Mouse (Mus musculus): ENCODE data around the gene Rtn1. TPM values are rescaled to one million over a fixed set of nuclear protein-coding genes. Genes with fewer than 3 reads are reported as not detected.

Gene Rtn1
- polyA plus RNA-seq, 1 experiment, result 4.1 TPM

- no peaks in the 10 kb centered on the region for H3K4me1 ChIP-seq (ENCODE audit: control insufficient read depth, insufficient read depth, insufficient read length, low read length)
- H3K4me3 ChIP-seq (ENCODE audit: low read depth, low read length), result no peak overlapping the region
- no peaks in the 10 kb centered on the region for H3K36me3 ChIP-seq (ENCODE audit: control insufficient read depth, insufficient read depth, low read length)
- TF ChIP-seq POLR2A (IDR thresholded peaks at IDR 0.05; ENCODE audit: low read depth, low read length), result no peak
- no peak for TF ChIP-seq CTCF (IDR thresholded peaks at IDR 0.05; ENCODE audit: extremely low read depth, insufficient read length, insufficient replicate concordance, low read depth, low read length)
- no peaks in the 10 kb centered on the region for H3K27me3 ChIP-seq (ENCODE audit: control insufficient read depth, insufficient read depth, low read length)
- 76% methylated on average over 8 of the region's 8 CpGs for WGBS
- H3K27ac ChIP-seq (ENCODE audit: insufficient read depth, low read depth, low read length), result no peak overlapping the region
Measured at GRCm38 (mm10) chr12:72229451-72230196, 179.2 kb downstream of the Rtn1 start.

DNA sequence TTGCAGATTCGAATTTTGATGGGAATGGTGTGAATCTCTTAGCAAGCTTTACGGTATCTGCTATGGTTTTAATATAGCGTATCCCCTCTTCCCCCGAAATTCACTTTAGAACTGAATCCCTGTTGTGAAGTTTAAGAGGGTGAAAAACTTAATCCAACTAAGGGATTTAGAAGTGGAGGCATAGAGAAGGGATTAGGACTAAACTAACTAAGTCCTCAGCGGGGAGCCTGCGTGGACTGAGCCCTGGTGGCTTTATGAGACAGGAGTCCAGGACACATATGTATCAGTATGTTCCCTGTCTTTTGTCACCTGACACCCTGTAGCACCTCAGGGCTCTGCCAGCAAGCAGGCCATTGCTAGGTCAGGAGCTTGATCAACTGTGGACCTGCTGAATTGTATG is 181.1 kb downstream of the Rtn1 start:
- 88% methylated on average over 6 of the region's 6 CpGs for WGBS
- Histone ChIP-seq H3K27ac (ENCODE audit: insufficient read depth, low read depth, low read length) (no peak overlapping the region), H3K4me3 (ENCODE audit: low read depth, low read length) (no peak overlapping the region), H3K27me3 (ENCODE audit: control insufficient read depth, insufficient read depth, low read length) (no peaks in the 10 kb centered on the region), H3K36me3 (ENCODE audit: control insufficient read depth, insufficient read depth, low read length) (no peaks in the 10 kb centered on the region), H3K4me1 (ENCODE audit: control insufficient read depth, insufficient read depth, insufficient read length, low read length) (no peaks in the 10 kb centered on the region)
- TF ChIP-seq CTCF (IDR thresholded peaks at IDR 0.05; ENCODE audit: extremely low read depth, insufficient read length, insufficient replicate concordance, low read depth, low read length) (no peak), POLR2A (IDR thresholded peaks at IDR 0.05; ENCODE audit: low read depth, low read length) (no peak)

- Histone ChIP-seq H3K36me3 (ENCODE audit: control insufficient read depth, insufficient read depth, low read length) (no peaks in the 10 kb centered on the region), H3K27ac (ENCODE audit: insufficient read depth, low read depth, low read length) (no peak overlapping the region), H3K27me3 (ENCODE audit: control insufficient read depth, insufficient read depth, low read length) (no peaks in the 10 kb centered on the region), H3K4me1 (ENCODE audit: control insufficient read depth, insufficient read depth, insufficient read length, low read length) (no peaks in the 10 kb centered on the region), H3K4me3 (ENCODE audit: low read depth, low read length) (no peak overlapping the region)
- no peak for TF ChIP-seq CTCF (IDR thresholded peaks at IDR 0.05; ENCODE audit: extremely low read depth, insufficient read length, insufficient replicate concordance, low read depth, low read length)
- no peak for TF ChIP-seq POLR2A (IDR thresholded peaks at IDR 0.05; ENCODE audit: low read depth, low read length)
- WGBS, result 93% methylated on average over 3 of the region's 3 CpGs
Measured at GRCm38 (mm10) chr12:72225371-72225770, 183.5 kb downstream of the Rtn1 start.

DNA sequence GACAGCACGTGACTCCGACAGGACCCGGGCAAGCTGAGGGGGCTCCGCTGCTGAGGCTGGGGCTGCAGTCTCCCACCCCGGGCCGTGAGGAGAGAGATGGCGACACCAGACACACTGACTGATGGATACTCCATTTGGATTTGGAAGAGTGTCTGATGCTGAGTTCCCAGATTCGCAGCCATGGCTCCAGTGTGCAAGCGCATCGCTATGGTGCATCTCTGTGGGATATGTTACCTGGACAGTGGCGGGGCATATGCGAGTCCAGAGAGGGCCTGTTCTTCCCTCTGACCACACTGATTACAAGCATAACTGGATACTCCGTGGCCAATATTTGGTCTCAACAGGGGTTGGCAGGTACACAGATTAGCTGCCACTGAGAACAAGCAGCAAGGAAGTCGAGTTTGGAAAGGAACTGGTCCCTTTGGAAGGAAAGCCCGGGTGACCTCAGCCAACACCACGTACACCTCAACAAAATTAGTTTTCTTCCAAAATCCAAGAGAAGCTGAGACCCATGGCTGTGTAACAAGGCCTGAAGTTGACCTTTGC is 185.2 kb downstream of the Rtn1 start:
- Histone ChIP-seq H3K4me3 (ENCODE audit: low read depth, low read length) (no peak overlapping the region), H3K27ac (ENCODE audit: insufficient read depth, low read depth, low read length) (no peak overlapping the region), H3K36me3 (ENCODE audit: control insufficient read depth, insufficient read depth, low read length) (no peaks in the 10 kb centered on the region), H3K27me3 (ENCODE audit: control insufficient read depth, insufficient read depth, low read length) (no peaks in the 10 kb centered on the region), H3K4me1 (ENCODE audit: control insufficient read depth, insufficient read depth, insufficient read length, low read length) (no peaks in the 10 kb centered on the region)
- 93% methylated on average over 16 of the region's 16 CpGs for WGBS
- no peak for TF ChIP-seq CTCF (IDR thresholded peaks at IDR 0.05; ENCODE audit: extremely low read depth, insufficient read length, insufficient replicate concordance, low read depth, low read length)
- TF ChIP-seq POLR2A (IDR thresholded peaks at IDR 0.05; ENCODE audit: low read depth, low read length), result no peak

GRCm38 (mm10) chr12:72213554-72213953 is 195.3 kb downstream of the Rtn1 start:
- Histone ChIP-seq H3K27ac (ENCODE audit: insufficient read depth, low read depth, low read length) (no peak overlapping the region), H3K36me3 (ENCODE audit: control insufficient read depth, insufficient read depth, low read length) (no peaks in the 10 kb centered on the region), H3K4me1 (ENCODE audit: control insufficient read depth, insufficient read depth, insufficient read length, low read length) (no peaks in the 10 kb centered on the region), H3K4me3 (ENCODE audit: low read depth, low read length) (no peak overlapping the region), H3K27me3 (ENCODE audit: control insufficient read depth, insufficient read depth, low read length) (no peaks in the 10 kb centered on the region)
- WGBS, result 48% methylated on average over 5 of the region's 5 CpGs
- TF ChIP-seq POLR2A (IDR thresholded peaks at IDR 0.05; ENCODE audit: low read depth, low read length), result no peak
- TF ChIP-seq CTCF (IDR thresholded peaks at IDR 0.05; ENCODE audit: extremely low read depth, insufficient read length, insufficient replicate concordance, low read depth, low read length), result no peak

GRCm38 (mm10) chr12:72200828-72201227 is 208.0 kb downstream of the Rtn1 start:
- Histone ChIP-seq H3K36me3 (ENCODE audit: control insufficient read depth, insufficient read depth, low read length) (no peaks in the 10 kb centered on the region), H3K4me3 (ENCODE audit: low read depth, low read length) (no peak overlapping the region), H3K27ac (ENCODE audit: insufficient read depth, low read depth, low read length) (no peak overlapping the region), H3K27me3 (ENCODE audit: control insufficient read depth, insufficient read depth, low read length) (no peaks in the 10 kb centered on the region), H3K4me1 (ENCODE audit: control insufficient read depth, insufficient read depth, insufficient read length, low read length) (no peaks in the 10 kb centered on the region)
- 83% methylated on average over 3 of the region's 3 CpGs for WGBS
- TF ChIP-seq CTCF (IDR thresholded peaks at IDR 0.05; ENCODE audit: extremely low read depth, insufficient read length, insufficient replicate concordance, low read depth, low read length) (no peak), POLR2A (IDR thresholded peaks at IDR 0.05; ENCODE audit: low read depth, low read length) (no peak)

DNA sequence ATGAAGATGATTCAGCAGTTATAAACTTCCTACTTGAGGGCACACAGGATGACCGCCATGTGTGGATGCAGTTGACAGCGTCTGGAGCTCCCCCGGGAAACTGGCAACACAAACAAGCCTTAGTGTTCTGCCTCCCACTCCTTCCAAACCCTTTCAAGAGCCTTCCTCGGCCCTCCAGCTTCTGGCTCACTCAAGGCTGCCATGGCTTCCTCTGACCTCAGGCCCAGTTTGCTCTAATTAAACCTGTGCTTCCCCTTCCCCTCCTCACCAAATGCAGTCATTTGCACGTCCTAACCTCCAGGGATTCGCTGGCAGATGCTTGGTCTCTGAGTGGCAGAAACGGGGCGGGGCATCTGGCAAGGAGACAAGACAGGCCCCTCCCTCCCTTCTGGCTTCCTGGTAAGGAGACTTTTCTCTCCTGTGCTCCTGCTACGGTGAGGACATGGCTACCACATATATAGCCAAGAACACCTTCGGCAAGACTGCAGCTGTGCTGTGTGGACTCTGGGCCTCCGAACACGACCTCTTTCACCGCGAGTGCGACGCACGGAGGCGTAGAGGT is 210.8 kb downstream of the Rtn1 start:
- Histone ChIP-seq H3K4me1 (ENCODE audit: control insufficient read depth, insufficient read depth, insufficient read length, low read length) (no peaks in the 10 kb centered on the region), H3K4me3 (ENCODE audit: low read depth, low read length) (no peak overlapping the region), H3K36me3 (ENCODE audit: control insufficient read depth, insufficient read depth, low read length) (no peaks in the 10 kb centered on the region), H3K27me3 (ENCODE audit: control insufficient read depth, insufficient read depth, low read length) (no peaks in the 10 kb centered on the region), H3K27ac (ENCODE audit: insufficient read depth, low read depth, low read length) (no peak overlapping the region)
- no peak for TF ChIP-seq POLR2A (IDR thresholded peaks at IDR 0.05; ENCODE audit: low read depth, low read length)
- no peak for TF ChIP-seq CTCF (IDR thresholded peaks at IDR 0.05; ENCODE audit: extremely low read depth, insufficient read length, insufficient replicate concordance, low read depth, low read length)
- 54% methylated on average over 18 of the region's 18 CpGs for WGBS

Data from small intestine, adult 2 months (tissue).